Mouse (Mus musculus): Measurements from ENCODE around the gene Cyp1b1.

The Cyp1b1 gene

GRCm38 (mm10) chr17:79714931-79715637, at the start of gene Cyp1b1:
Cyp1b1 (minus strand) TSS chr17:79715061.
- no peak for DNase-seq

- DNase-seq, result no peak
Observed at GRCm38 (mm10) chr17:79761841-79762240, 47.0 kb upstream of the Cyp1b1 start.

GRCm38 (mm10) chr17:79753831-79754230, 39.0 kb upstream of the Cyp1b1 start:
- no peak for DNase-seq

DNA sequence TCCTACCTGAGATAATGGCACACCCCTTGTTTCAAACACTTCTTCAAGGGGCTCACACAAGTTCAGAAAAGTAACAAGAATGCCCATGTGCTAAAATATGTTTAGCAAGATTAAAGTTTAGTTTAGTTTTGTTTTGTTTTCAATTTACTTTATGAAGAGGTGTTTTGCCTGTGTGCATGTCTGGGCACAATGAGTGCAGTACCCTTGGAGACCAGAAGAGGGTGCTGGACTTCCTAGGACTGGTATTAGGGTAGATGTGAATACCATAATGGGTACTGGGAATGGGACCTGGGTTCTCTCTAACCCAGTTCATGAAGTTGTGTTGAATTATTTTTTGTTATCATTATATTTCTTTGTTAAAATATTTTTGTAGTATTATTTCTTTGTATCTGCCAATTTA, 38.0 kb upstream of the Cyp1b1 start:
- DNase-seq, result no peak

- no peak for DNase-seq
Observed at GRCm38 (mm10) chr17:79751661-79752191, 36.9 kb upstream of the Cyp1b1 start.

- DNase-seq, result no peak
Observed at GRCm38 (mm10) chr17:79749647-79750046, 34.8 kb upstream of the Cyp1b1 start.

DNA sequence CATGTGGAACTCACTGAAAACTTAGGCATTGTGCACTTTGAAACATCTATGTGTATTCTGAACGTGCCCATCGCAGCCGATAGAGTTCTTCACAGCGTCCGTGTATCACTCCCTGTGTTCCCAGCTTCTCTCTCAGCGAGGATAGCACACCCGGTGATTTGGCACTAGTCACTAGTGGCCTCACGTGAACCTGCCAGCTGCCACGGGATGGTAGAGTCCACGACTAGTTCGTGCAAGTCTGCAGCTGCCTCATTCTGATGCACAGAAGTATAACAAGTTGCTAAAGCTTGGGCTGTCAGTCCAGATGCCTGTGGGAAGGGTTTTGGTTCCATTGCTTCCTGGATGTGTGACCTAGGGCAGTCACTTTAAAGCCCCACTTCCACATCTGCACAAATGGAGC, 32.1 kb upstream of the Cyp1b1 start:
- no peak for DNase-seq

GRCm38 (mm10) chr17:79746146-79746591, 31.3 kb upstream of the Cyp1b1 start:
- DNase-seq, result no peak

DNA sequence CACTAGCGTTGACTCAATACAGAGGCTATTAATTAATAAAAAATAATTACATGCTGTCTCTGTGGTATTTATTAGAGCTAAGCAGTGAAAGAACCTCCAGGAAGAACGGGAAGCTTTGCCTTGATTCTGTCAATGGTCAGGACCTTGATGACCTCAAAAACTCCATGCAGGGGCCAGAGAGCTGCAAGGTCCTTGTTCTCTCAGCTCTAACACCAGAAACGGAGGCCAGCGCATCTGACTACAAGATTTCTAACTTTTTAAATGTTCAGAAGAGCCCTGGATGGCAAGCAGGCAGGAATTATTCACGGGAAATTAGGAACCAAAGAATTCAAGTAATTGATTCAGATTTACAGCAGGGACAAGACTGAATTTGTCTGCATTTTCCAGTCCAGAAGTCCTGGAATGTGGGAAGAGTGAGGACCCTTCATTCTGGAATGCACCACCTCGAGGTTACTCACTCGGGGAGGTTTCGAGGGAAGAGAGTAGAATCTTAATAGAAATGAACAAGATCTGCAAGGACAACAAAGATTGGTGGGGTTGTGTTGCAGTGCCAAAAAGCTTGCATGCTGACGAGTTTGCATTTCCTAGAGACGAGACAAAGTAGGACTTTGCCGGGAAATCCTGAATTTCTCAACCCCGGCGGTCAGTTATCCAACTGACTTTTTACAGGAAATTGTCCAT, 30.3 kb upstream of the Cyp1b1 start:
- no peak for DNase-seq

DNA sequence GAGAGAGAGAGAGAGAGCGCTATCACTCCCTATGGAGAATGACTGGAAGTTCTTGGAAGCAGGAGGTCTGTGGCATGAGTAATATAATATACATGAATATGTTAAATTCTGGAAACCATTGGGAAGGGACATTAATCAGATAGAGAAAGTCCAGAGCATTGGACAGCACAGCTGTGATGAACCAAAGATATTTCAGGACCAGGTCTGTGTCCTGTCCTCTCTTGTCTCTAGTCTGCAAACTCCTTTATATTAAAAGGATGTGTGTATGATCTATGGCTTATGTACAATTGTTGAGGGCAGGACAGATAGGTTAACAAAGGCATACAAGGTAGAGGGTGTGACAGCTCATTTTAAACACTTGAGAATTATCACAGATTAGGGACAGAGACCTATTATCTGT, 28.6 kb upstream of the Cyp1b1 start:
- no peak for DNase-seq

DNA sequence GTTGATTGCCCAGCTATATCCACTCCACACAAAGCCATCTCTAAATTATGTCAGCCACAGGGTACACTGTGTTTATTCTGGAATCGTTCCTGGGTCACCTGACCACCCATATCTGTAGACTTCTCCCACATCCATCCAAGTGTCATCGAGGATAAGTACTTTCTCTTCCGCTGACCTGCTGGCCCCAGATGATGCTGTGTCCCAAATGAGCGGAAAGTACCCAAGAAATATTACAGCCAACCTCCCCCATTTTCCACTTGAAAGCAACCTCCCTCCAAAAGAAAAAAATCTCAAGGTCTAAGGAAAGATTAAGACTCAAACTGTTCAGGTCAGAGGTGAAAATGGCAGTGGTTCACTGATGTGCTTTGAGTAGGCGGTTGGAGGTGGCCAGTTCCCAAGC, 27.8 kb upstream of the Cyp1b1 start:
- no peak for DNase-seq

GRCm38 (mm10) chr17:79738847-79739498, 24.1 kb upstream of the Cyp1b1 start:
- no peak for DNase-seq

GRCm38 (mm10) chr17:79737598-79737997, 22.7 kb upstream of the Cyp1b1 start:
- no peak for DNase-seq

- no peak for DNase-seq
Observed at GRCm38 (mm10) chr17:79733039-79733438, 18.2 kb upstream of the Cyp1b1 start.

DNA sequence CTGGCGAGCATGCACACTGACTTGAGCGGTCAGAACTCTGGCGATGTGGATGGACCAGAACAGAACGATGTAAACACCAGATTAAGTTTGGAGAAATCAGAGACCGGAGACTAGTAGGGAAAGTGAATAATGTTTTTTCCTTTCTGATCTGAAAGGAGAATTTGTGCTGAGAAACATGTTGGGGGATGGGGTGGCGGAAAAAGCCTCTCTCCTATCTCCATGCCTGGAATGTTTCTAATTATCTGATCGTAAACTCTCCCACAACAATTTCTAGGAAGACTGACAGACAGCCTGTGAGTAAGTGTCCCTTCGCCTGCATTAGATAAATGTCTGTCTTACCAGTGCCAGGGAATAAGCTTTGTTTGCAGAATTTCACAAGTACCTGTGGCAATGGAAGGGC, 16.1 kb upstream of the Cyp1b1 start:
- DNase-seq, result no peak

GRCm38 (mm10) chr17:79728585-79729503, 14.0 kb upstream of the Cyp1b1 start:
- no peak for DNase-seq

DNA sequence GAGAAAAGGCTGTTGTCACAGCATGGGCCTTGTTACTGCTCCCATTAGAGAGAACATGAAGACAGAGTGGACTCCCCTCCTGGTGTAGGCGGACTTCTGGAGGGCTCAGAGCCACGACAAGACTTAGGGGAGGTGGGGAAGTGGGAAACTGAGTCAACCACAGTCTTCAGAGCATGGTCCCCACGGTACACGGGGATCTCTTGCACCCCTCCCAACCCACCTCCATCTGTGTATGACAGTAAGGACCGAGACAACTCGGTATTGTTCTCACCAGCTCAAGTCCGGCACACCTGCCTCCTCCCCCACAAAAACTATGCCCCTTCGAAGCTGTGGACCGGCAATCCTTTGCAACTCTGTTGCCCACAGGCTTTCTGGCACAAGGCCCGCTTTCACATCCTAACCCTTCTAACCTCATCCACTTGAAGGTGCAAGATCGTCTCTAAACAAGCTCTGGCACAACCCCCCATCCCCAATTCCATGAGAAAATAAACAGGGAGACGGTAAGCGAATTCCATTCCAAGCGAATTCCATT, 13.3 kb upstream of the Cyp1b1 start:
- DNase-seq, result no peak

DNA sequence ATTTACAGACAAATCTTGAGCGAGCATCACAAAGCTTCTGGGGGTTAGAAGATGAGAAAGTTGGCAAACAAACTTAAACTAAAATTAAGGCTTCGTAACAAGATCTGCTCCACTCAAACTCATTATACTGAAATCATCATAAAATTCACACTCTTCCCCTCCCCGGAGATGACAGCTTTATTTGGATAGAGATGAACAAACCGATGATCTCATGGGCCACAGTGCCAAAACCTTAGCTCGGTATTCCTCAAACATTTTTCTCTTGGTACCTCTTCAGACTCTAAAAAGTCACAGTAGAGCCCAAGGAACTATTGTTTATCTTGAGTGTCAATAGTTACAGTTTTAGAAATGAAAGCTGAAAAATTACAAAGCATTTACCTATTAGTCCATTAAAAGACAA, 11.8 kb upstream of the Cyp1b1 start:
- no peak for DNase-seq

GRCm38 (mm10) chr17:79720681-79721080, 5.8 kb upstream of the Cyp1b1 start:
- no peak for DNase-seq

DNA sequence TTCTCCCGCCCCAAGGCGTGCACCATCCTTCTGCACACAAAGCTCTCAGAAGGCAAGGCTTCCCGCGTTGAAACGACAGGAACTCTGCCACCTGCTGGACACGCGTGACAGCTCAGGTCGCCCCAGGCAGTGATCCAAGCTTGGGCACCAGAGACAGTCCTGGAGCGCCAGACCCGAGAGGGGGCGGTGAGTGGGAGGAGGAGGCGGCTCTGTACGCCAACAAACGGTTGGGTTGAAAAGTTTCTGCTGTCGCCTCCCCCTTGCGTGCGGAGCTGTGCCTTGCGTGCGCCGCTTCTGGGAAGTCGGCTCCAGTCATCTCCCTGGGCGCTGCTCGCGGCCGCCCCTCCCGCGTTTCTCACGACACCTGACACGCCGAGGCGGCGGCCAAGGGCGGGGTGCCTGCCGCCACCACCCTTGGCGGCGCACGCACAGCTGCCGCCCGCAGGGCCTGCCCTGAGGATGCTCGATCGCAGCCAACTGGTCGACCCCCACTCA, 835 bp upstream of the Cyp1b1 start:
- DNase-seq, result peak; percentile 88

GRCm38 (mm10) chr17:79714368-79714895, 429 bp downstream of the Cyp1b1 start:
- DNase-seq, result no peak

Measured in right cerebral cortex, postnatal 4 days (tissue).